Mouse (Mus musculus) frontal cortex, postnatal 25 days (tissue): ENCODE results near the gene Bnip2.

Experiments used
- DNase-seq, 2 experiments: peaks; one replicate each; pipeline ENCODE4 v3.0.0; 2022; ENCODE audit warnings: low spot score in 2 of 2

The Bnip2 gene

DNA sequence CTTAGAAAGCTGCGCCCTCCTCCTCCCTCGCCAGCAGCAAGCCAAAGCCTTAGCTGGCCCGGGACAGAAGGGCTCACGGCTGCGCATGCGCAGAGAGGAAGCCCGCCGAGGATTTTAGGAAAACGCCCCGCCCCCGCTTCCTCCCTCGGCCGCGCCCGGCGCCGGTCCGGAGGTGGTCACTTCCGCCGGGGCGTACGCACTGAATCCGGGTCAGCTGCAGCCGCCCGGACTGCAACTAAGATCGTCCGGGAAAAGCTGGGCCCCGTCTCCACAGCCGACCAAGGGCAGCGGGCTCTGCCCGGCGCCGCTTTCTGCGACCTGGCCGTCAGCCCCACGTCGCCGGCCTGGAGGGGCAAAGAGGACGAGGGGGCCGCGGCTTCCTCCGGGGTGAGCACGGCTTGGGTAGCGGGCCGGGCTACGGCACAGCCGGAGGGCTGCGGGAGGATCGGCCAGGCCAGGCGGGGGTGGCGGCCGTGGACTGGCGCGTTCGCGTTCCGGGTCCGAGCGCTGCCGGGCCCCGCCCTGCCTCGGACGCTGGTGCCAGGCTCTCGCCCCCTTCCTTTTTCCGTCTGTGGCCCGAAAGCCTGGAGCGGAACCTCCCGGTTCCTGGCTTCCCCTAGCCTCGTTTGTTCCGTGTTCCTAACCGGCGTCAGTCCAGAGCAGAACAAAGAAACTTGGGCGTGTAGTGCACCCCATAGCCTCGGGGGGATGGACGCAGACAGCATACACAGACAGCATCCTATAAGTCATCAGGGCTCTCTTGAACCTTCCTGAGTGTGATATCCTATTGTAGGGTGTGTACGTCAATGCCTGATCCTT is at the start of gene Bnip2:
Gene Bnip2, plus strand, starts transcription at position 164 of the 819 bp plus-strand sequence.
- DNase-seq, result peak; percentile 91 to 95

DNA sequence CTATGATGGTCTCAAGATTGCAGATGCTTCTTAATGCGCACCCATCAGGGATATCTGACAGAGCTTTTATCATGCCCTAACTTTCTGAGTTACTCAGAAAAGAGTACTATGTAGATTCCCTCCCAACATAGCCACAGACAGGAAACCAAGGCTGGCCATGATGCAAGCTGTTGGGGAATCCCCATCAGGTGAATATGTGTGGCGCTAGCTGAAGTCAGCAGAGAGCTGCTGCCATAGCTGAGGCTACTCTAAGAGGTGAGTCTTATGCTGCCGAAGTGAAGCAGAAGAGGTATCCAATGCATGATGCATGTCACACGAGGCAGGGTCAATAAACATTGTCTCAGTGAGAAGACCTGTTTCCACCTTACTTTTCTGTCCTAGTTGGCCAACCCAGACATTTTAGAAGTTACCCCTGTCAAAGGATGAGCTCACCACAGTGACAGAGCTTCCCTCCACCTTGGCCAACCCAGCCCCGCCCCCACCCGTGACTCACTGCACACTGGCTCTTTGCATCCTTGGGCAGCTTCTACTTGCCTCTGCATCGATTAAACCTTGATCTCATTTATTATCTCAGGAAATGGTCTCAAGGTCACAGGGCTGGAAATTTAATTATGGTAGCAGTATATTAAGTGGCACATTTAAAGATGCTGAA is 48.3 kb upstream of the Bnip2 start:
- no peak for DNase-seq

DNA sequence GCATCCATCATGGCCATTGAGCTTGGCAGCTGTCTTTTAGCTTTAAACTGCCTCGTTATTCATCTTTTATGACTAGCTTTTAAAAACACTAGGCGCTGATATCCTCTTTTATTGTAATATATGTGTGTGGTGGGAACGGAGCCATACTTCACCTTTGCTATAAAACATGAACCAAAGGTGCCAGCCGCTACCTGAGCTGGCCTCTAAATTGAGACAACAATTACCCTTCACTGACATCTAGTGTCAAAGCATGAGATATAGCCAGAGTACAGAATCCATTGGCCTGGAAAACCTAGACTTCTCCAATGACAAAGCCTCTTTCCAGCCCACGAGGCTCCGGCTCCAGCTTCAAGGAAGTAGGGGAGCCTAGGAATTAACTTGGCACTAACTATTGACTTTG is 47.7 kb upstream of the Bnip2 start:
- no peak for DNase-seq

DNA sequence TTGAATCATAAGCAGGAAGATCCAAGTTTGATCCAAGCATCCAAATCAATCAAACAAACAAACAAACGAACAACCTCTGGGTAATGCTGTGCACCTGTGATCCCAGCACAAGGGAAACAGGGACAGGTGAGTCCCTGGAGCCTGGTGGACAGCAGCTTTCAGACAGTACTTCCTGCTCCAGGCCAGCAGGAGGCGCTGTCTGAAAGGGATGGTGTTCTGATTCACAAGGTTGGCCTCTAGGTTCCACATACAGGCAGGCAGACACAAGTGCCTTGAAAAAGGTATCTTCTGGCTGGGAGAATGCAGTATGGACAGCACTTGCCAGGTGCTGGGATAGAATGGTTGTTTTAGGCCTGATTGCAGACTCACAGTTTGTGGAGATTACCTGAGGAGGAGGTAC is 40.3 kb upstream of the Bnip2 start:
- no peak for DNase-seq

DNA sequence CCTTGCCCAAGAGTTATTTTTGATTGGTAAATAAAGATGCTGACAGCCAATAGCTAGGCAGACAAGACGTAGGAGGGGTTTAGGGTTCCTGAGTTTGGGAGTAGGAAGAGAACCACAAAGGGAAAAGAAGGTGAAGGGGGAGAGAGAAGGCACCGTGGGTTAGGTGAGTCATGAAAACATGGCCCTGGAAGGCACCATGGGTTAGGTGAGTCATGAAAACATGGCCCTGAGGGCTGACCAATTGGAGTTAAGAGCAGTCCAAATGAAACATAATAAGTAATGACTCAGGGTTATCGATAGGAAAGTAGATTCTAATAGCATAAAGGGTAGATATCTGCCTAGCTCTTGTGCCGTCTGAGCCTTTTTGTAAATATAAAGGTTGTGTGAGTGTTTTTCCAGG is 39.6 kb upstream of the Bnip2 start:
- DNase-seq, result no peak

DNA sequence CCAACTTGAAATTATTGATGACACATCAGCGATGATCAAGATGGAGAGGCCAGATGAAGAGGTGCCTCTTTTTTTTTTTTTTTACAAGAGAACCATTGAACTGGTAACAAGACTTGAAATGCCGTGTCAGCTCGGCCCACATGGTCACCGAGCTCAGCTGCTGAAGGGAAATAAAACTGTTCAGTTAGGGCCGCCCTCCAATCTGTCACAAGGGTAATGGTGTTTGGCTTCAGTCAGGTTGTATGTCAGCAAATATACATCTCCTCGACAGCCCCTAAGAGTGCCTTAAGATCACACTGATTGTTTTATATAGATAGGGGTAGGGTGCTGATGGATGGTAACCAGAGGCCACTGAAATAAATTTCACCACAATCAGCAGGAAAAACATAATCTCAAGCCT is 28.3 kb upstream of the Bnip2 start:
- no peak for DNase-seq

DNA sequence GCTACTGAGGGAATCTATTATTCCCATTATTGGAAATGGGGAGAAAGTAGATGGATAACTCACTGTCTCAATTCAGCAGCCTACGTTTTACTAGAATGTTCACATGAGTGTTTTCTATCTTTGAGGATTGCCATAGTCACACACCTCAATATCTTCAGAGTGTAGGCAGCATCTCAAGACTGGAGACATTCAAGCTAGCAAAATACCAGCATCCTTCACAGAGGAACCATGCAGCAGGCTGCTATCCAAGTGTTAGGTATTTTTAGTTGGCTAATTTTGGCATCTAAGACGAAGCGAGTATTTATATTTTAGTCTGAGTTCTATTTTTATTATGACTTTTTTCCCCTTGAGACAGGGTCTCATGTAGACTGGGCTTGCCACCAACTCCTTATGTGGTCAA is 24.9 kb upstream of the Bnip2 start:
- no peak for DNase-seq

DNA sequence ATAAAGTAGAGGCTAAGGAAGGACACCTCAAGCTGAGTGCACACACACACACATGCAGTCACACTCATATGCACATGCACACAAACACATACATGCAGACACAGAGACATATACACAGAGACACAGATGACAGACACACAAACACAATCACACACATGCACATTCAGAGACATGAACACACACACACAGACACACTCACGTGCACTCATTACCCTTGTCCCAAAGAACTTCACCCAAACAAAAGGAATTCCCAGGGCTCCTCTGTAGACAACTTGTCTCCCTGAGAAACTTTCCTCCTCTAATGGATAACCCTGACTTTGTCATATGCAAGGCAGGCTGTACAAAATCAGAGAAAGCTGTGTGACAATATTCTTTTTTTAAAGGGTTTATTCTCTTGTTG is 3.7 kb upstream of the Bnip2 start:
- DNase-seq, result no peak

DNA sequence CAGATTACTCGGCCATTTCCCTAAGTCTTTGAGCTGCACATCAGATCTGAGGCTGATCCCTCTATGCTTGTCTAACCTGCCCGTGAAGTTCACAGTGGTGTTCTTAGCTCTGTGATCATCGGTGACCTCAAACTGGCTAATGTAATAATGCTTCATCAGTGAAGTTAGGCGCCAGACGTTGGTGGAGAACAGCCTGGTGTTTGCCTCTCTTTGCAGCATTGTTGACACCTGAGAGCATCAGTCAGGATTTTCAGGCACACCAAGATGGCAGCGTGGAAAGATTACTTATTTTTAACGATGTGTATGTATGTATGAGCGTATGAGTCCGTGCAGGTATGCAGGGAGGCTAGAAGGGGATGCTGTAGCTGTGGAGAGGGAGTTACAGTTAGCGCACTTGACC is 3.2 kb upstream of the Bnip2 start:
- DNase-seq, result no peak

DNA sequence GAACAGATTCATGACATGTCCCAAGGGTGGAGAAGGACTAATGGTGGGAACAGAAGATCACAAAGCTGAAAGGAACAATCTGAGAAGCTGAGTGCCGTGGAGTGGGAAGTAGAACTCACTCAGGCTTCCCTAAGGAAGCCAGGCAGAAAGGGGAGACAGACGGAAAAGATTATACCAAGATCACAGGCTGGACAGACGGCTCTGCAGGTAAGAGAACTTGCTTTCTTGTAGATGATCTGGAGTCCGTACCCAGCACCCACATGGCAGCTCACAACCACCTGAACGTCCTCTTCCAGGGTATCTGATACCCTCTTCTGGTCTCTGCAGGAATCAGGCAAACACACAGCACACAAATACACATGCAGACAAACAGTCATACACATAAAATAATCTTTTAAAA is 2.7 kb upstream of the Bnip2 start:
- DNase-seq, result no peak

DNA sequence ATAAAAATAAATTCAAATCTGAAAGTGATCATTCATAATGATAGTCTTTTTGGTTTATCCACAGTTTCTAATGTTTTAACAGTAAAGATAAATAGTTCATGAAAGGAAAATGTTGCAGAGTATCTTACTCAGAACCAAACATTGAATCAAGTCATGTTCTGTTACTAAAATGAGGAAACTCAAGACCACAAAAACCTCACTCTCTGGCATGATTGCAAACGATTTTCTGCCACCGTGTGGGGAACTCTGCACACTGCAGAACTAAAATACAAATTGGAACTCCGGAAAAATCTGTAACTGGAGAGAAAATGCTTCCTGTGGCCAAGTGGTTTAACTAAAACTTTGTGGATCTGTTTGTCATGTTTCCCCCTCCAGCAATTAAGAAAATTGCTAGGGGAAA is 1.7 kb upstream of the Bnip2 start:
- peak; percentile 54 to 56 for DNase-seq

DNA sequence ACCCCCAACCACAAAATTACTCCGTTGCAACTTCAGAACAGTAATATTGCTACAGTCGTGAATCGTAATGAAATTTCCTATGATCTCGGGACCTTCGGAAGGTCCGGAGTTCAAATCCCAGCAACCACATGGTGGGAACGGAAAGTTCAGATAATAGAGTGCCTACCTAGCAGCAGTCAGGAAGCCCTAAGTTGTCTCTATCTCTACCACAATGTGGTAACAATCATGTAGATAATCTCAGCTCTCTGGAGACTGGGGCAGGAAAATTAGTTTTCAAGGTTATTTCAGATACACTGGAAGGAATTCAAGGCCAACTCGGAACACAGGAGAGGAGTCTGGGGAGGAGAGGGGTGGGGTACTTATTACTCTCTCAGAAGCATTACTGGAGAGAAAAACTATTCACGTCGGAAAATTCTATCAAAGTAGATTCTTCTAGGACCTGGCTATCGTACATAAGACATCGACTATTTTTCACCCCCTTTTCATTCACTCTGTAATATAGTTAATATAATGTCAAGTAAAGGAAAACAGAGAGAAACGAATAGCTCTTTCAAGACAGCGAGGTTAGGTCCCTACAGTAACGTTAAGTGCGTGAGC is 462 bp upstream of the Bnip2 start:
- DNase-seq, result no peak

DNA sequence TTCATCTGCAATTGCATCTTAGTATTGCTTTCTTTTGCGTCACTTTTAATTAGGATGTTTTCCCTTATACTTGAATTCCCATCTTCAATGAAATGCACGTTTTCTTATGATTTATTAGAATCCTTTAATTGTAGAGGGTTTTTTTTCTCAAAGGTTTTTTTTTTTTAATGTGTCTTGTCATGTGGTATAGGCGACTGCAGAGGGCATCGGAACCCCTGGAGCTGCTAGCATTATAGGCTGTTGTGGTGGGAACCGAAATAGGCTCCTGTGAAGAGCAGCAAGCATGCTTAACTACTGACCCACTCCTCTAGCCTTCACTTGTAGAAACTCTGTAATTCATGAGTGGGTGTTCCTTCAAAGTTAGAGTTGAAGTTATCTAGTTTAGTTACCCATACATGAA is 1.1 kb downstream of the Bnip2 start:
- no peak for DNase-seq

DNA sequence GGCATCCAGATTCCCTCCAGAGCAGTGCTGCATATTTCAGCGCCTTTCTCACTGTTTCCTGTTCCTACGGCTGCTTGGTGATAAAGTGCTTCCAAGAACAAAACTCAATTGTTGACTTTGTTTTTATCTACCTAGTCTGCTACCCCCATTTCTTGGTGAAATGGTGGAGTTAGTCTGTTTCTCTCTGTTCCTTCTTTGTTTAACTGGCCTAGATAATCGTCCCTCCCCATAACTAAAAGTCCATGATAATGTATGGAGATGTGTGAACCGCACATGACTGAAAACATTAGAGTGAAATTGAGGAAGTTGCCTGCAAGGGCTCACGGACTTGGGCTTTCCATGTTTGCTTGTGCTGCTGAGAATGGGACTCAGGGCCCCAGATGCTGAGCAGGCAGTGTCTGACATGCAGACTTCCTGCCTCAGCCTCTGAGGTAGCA is 3.6 kb downstream of the Bnip2 start:
- no peak for DNase-seq

DNA sequence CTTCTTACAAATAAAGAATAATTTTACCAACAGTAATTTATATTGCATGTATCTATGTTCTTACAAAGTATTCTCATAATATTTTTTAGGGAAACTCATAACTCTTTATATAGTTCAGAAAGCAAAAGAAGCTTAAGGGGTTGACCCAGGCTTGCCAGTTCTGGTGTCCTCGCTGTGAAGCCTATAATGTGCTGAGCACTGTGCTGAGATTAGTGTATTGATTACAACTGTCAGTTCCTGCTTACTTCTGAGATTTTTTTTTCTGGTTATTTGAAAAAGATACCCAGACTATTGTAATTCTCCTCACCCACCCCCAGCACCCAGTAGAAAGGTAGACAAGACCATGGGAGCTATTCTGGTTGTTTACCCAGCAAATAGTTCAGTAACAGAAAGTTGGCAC is 4.2 kb downstream of the Bnip2 start:
- no peak for DNase-seq

DNA sequence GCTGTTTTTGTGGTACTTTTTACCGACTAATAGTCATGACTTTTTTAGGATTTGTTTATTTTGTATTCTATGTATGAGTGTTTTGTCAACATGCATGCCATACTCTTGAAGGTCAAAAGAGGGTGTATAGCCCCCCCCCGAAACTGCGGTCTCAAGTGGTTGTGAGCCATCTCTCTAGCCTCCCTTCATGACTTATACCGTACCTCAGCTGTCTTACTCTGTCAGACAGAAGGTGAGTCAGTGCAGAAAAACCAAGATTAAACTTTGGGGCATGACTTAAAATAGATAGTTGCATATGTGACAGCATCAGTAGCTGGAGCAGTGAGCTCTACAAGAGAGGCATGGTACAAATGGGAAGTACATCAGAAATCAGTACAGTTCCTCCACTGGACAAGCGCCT is 5.3 kb downstream of the Bnip2 start:
- no peak for DNase-seq

DNA sequence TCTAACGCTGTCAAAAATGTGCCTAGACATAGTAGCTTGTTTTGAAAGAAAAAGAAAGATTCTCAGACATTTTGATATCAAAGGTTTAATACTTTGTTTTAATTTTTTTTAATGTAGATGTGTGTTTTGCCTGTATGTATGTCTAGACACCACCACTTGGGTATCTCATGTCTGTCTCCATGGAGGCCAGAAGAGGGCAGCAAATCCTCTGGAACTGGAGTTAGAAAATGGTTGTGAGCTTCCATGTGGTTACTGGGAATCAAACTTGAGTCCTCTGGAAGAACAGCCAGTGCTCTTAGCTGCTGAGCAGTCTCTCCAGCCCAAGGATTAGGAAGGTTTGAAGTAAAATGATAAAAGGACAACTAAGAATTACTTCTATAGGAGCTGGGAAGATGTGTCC is 10.1 kb downstream of the Bnip2 start:
- DNase-seq, result no peak

DNA sequence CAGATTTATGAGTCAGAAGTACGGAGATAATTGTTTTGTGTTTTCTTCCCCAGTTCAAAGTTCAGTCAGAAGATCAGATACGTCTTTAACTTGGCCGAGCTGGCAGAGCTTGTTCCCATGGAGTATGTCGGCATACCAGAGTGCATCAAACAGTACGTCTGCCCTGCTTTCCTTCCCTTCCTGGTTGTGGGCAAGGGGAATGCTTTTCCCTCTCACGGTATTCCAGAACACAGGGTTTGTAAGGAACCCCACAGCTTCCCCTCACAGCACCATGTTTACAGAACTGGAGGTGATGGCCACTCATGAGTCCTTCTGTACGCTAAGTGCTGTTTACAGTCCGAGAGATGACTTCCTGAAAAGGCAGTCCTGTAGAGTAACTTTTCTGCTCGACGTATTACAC is 14.2 kb downstream of the Bnip2 start:
- no peak for DNase-seq

DNA sequence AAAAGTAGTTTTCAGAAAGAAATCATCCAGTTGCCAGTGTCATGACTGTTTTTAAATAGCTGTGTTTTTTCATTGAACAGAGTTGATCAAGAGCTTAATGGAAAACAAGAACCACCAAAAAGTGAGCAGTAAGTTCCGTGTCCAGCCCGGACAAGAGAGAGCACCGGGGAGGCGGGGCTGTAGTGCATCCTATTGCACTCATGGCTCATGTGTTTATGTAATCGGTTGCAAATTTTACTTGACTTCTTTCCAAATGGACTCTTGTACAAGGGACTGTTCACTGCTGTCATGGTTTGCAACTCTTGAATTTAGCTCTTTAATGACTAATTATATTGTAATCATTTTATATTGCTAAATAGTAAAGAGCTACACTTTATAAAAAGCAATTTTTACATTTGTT is 17.7 kb downstream of the Bnip2 start:
- DNase-seq, result no peak

DNA sequence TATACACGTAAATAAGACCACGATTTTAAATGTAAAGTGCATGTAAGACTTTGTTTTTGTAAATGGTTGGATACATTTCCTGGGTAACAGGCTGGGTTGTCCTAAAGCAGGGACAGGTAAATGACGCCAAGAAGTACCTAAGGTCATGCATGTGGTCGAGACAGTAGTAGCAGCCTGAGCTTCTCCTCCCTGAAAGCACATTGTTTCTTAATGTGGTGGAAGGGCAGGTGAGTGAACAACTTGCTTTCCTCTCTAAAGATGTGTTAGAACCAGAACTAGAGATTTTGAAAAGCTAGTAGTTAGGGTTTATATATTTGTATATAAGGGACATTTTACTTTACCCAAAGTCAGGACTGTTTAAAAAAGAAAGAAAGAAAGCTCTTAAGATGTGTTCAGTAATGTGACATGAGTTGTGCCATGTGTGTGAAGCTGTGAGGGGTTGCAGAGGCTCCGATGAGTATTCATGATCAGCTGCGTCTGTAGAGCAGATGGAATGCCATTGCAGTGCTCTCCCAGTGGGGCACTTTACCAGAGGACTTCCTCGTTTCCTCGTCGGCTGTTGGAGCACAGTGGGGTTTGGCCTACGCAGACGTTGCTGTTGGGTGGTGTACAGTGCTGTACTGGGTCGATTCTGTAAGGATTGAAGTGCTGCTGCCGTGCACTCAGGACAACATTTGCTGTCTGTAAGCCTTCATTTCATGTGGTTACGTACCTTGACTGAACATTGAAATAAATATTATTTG is 18.4 kb downstream of the Bnip2 start:
- no peak for DNase-seq

DNA sequence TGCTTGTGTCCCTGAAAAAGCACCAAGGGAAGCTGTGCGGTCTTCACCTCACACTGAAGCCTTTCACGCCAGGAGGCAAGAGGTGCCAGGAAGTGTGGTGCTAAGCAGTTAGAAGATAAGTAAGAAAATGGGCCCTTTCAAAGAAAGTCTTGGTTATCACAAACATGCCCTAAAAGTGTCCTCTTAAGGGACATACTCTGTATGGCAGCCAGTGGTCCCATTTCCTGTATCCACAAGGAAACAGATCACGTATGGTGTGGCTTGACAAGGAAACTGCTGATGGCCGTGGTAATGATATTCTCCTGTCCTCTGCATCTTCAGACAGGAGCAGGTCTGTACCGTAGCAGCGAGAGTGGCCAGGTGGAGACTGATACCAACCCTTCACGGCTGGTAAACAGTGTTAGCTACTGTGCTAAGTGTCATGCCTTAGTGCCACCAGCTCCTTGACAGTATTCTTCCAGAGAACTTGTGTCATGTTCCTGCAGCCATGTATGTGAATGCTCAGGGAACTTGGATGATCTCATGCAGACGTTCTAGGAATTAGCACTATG is 20.6 kb downstream of the Bnip2 start:
- DNase-seq, result no peak
